Mouse (Mus musculus): ENCODE data around the gene Gm5795. TPM values are rescaled to one million over a fixed set of nuclear protein-coding genes. Genes with fewer than 3 reads are reported as not detected.

Gene Gm5795
- polyA plus RNA-seq (2014; fragmentation: Illumina TruSeq; extraction: RNeasy Lipid Tissue Mini Kit (QIAGEN cat#74804); ENCODE audit: low read depth, low replicate concordance) = not detected

DNA sequence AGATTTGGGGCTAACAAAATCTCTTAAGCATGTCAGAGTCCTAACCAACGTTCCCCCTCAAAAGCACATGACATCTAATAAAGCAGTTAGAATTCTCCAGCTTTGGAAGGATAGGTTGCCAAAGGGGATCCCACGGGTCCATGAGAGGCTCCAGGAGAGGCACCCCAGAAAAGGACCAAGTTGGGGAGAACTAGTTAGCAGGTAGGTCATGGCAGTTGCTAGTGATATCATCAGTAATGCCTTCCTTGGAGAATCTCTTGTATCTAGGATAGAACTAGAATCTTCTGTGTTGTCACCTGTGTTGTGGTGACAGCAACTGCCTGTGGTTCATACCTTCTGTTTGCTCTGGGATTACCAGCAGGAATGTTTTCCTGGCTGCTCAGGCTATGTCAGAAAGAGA lies at the start of gene Gm5795:
TSS of gene Gm5795 (plus strand) at position 301 of the 400 bp plus-strand sequence.

GRCm38 (mm10) chr14:3208272-3209152 lies 20.5 kb downstream of the Gm5795 start, which contains the start of gene D830030K20Rik:
D830030K20Rik (plus strand) TSS chr14:3208488.

Other genes starting within 250 kb of the Gm5795 start
- gene Gm2888, start 158.3 kb upstream of the Gm5795 start, polyA plus RNA-seq (2014; fragmentation: Illumina TruSeq; extraction: RNeasy Lipid Tissue Mini Kit (QIAGEN cat#74804); ENCODE audit: low read depth, low replicate concordance) = not detected
- not detected for gene Gm2897, start 139.0 kb upstream of the Gm5795 start, polyA plus RNA-seq (2014; fragmentation: Illumina TruSeq; extraction: RNeasy Lipid Tissue Mini Kit (QIAGEN cat#74804); ENCODE audit: low read depth, low replicate concordance)
- not detected for gene Gm10340, start 54.3 kb upstream of the Gm5795 start, polyA plus RNA-seq (2014; fragmentation: Illumina TruSeq; extraction: RNeasy Lipid Tissue Mini Kit (QIAGEN cat#74804); ENCODE audit: low read depth, low replicate concordance)
- not detected for gene D830030K20Rik, start 20.2 kb downstream of the Gm5795 start, polyA plus RNA-seq (2014; fragmentation: Illumina TruSeq; extraction: RNeasy Lipid Tissue Mini Kit (QIAGEN cat#74804); ENCODE audit: low read depth, low replicate concordance)
- not detected for gene Gm2956, start 144.4 kb downstream of the Gm5795 start, polyA plus RNA-seq (2014; fragmentation: Illumina TruSeq; extraction: RNeasy Lipid Tissue Mini Kit (QIAGEN cat#74804); ENCODE audit: low read depth, low replicate concordance)
- not detected for gene Gm10413, start 206.8 kb downstream of the Gm5795 start, polyA plus RNA-seq (2014; fragmentation: Illumina TruSeq; extraction: RNeasy Lipid Tissue Mini Kit (QIAGEN cat#74804); ENCODE audit: low read depth, low replicate concordance)
- not detected for gene Gm10409, start 224.4 kb downstream of the Gm5795 start, polyA plus RNA-seq (2014; fragmentation: Illumina TruSeq; extraction: RNeasy Lipid Tissue Mini Kit (QIAGEN cat#74804); ENCODE audit: low read depth, low replicate concordance)
- gene Gm3005, start 239.8 kb downstream of the Gm5795 start, polyA plus RNA-seq (2014; fragmentation: Illumina TruSeq; extraction: RNeasy Lipid Tissue Mini Kit (QIAGEN cat#74804); ENCODE audit: low read depth, low replicate concordance) = not detected

Measured in liver, adult 10 weeks (tissue).